Mouse (Mus musculus) spleen, postnatal 0 days (tissue): ENCODE results near the gene 2310022B05Rik. TPM values are rescaled to one million over a fixed set of nuclear protein-coding genes. Genes with fewer than 3 reads are reported as not detected.

Experiments
- polyA plus RNA-seq: library from polyadenylated mRNA; unstranded; fragments of >200 nt; fragmentation: Nextera tagmentation; extraction: Ambion mirVana; gene quantifications from 2 replicates; pipeline ENCODE4 v1.2.1, GENCODE M21; 2015

2310022B05Rik gene
- polyA plus RNA-seq: 20.8 and 20.9 TPM in 2 replicates

GRCm38 (mm10) chr8:124663112-124663873 lies at the start of gene 2310022B05Rik:
TSS of gene 2310022B05Rik (minus strand) at chr8:124663369.

Other genes starting within 250 kb of the 2310022B05Rik start
- 0.15 and 0.18 TPM in 2 replicates for gene Pgbd5, start 223.7 kb downstream of the 2310022B05Rik start, polyA plus RNA-seq
- 17.9 and 19.1 TPM in 2 replicates for gene Cog2, start 142.6 kb downstream of the 2310022B05Rik start, polyA plus RNA-seq
- gene Agt, start 93.7 kb downstream of the 2310022B05Rik start, polyA plus RNA-seq: 0.25 and 0.42 TPM in 2 replicates
- gene Capn9, start 87.3 kb downstream of the 2310022B05Rik start, polyA plus RNA-seq: 0.58 and 1.5 TPM in 2 replicates
- 19.3 and 19.8 TPM in 2 replicates for gene Ttc13, start 58.6 kb upstream of the 2310022B05Rik start, polyA plus RNA-seq
- gene Arv1, start 58.8 kb upstream of the 2310022B05Rik start, polyA plus RNA-seq: 10.5 and 12.5 TPM in 2 replicates
- 0.43 and 0.62 TPM in 2 replicates for gene Fam89a, start 88.5 kb upstream of the 2310022B05Rik start, polyA plus RNA-seq
- gene Trim67, start 129.7 kb upstream of the 2310022B05Rik start, polyA plus RNA-seq: not detected in 2 replicates
- 41.8 and 43.5 TPM in 2 replicates for gene Gnpat, start 199.7 kb upstream of the 2310022B05Rik start, polyA plus RNA-seq
- gene 2810004N23Rik, start 199.8 kb upstream of the 2310022B05Rik start, polyA plus RNA-seq: 25.1 and 26.6 TPM in 2 replicates
- 5.1 and 5.8 TPM in 2 replicates for gene Exoc8, start 234.3 kb upstream of the 2310022B05Rik start, polyA plus RNA-seq
- 7.4 and 7.9 TPM in 2 replicates for gene Sprtn, start 234.5 kb upstream of the 2310022B05Rik start, polyA plus RNA-seq